Mouse (Mus musculus): Measurements from ENCODE around the gene A630089N07Rik.

A630089N07Rik gene

GRCm38 (mm10) chr16:97961381-97962150 is 120.7 kb downstream of the A630089N07Rik start:
- no peak for DNase-seq

GRCm38 (mm10) chr16:97960348-97960747 is 121.9 kb downstream of the A630089N07Rik start:
- no peak for DNase-seq

- DNase-seq = peak; percentile 19
Observed at GRCm38 (mm10) chr16:97958401-97958973, 123.8 kb downstream of the A630089N07Rik start.

- DNase-seq = peak; percentile 94
Observed at GRCm38 (mm10) chr16:97957626-97958025, 124.6 kb downstream of the A630089N07Rik start.

- peak; percentile 66 for DNase-seq
Observed at GRCm38 (mm10) chr16:97956011-97956410, 126.2 kb downstream of the A630089N07Rik start.

GRCm38 (mm10) chr16:97953300-97953699 is 128.9 kb downstream of the A630089N07Rik start:
- peak; percentile 39 for DNase-seq

- DNase-seq = peak; percentile 87
Observed at GRCm38 (mm10) chr16:97952801-97953200, 129.4 kb downstream of the A630089N07Rik start.

- DNase-seq = peak; percentile 80
Observed at GRCm38 (mm10) chr16:97952371-97952770, 129.9 kb downstream of the A630089N07Rik start.
